Mouse (Mus musculus) intestine, embryonic 16.5 days (tissue): ENCODE data around the gene Fetub. TPM values are rescaled to one million over a fixed set of nuclear protein-coding genes. Genes with fewer than 3 reads are reported as not detected.

ENCODE experiments used
- ATAC-seq: fragments of 200-750 bp; cut with Nextera tagmentation; 2 replicates; pipeline ENCODE4 v1.8.0; 2017; ENCODE audit warnings: moderate TSS enrichment, moderate library complexity
- H3K27ac ChIP-seq: fragments of 300-500 bp; sonication (generic); 2 replicates; pipeline ENCODE4 v1.5.1; 2014; ENCODE audit warnings: mild to moderate bottlenecking, low read length
- H3K27me3 ChIP-seq: fragments of 300-500 bp; sonication (generic); replicated peaks from 2 replicates; pipeline ENCODE4 v1.6.1; 2014; ENCODE audit warnings: low read length, control low read depth, mixed read lengths; ENCODE audit not compliant: control insufficient read depth, insufficient read depth
- H3K36me3 ChIP-seq: fragments of 300-500 bp; sonication (generic); 2 replicates; pipeline ENCODE4 v1.6.1; 2014; ENCODE audit warnings: low read length, control low read depth; ENCODE audit not compliant: control insufficient read depth, insufficient read depth
- H3K4me1 ChIP-seq: fragments of 300-500 bp; sonication (generic); 2 replicates; pipeline ENCODE4 v1.6.1; 2014; ENCODE audit warnings: low read length, control low read depth, mixed read lengths; ENCODE audit not compliant: control insufficient read depth, insufficient read depth
- H3K4me2 ChIP-seq: fragments of 300-500 bp; sonication (generic); 2 replicates; pipeline ENCODE4 v1.6.1; 2014; ENCODE audit warnings: low read depth, low read length, control low read depth
- H3K4me3 ChIP-seq: fragments of 300-500 bp; sonication (generic); 2 replicates; pipeline ENCODE4 v1.5.1; 2014; ENCODE audit warnings: mild to moderate bottlenecking, low read length
- H3K9ac ChIP-seq: fragments of 300-500 bp; sonication (generic); 2 replicates; pipeline ENCODE4 v1.6.1; 2014; ENCODE audit warnings: low read depth, low read length
- H3K9me3 ChIP-seq: fragments of 300-500 bp; sonication (generic); 2 replicates; pipeline ENCODE4 v1.6.1; 2016; ENCODE audit warnings: low read length, control low read depth; ENCODE audit not compliant: control insufficient read depth
- WGBS: fragments of 180-500 bp; shearing (Covaris S2); extraction: QIAGEN DNeasy Blood & Tissue Kit; methylation state at CpG from one replicate; pipeline ENCODE4 v1.1.7; 2014; 5-methylcytosine and 5-hydroxymethylcytosine counted together
- polyA plus RNA-seq: library from polyadenylated mRNA; unstranded; fragments of >200 nt; fragmentation: Nextera tagmentation; extraction: Ambion mirVana; gene quantifications from 2 replicates; pipeline ENCODE4 v1.2.1, GENCODE M21; 2015

The Fetub gene
- polyA plus RNA-seq, 1 experiment from 2014 or later, result 0.49 TPM

GRCm38 (mm10) chr16:22883441-22883840 lies 34.7 kb upstream of the Fetub start:
- ATAC-seq, result no peak
- H3K4me2 ChIP-seq, result no peak overlapping the region
- WGBS, result 84% methylated on average over 5 of the region's 5 CpGs
- H3K36me3 ChIP-seq, result no peaks in the 10 kb centered on the region
- no peak overlapping the region for H3K9ac ChIP-seq
- H3K9me3 ChIP-seq, result no peaks in the 10 kb centered on the region
- no peaks in the 10 kb centered on the region for H3K27me3 ChIP-seq
- H3K4me3 ChIP-seq, result no peak overlapping the region
- no peaks in the 10 kb centered on the region for H3K4me1 ChIP-seq
- H3K27ac ChIP-seq, result no peak overlapping the region

DNA sequence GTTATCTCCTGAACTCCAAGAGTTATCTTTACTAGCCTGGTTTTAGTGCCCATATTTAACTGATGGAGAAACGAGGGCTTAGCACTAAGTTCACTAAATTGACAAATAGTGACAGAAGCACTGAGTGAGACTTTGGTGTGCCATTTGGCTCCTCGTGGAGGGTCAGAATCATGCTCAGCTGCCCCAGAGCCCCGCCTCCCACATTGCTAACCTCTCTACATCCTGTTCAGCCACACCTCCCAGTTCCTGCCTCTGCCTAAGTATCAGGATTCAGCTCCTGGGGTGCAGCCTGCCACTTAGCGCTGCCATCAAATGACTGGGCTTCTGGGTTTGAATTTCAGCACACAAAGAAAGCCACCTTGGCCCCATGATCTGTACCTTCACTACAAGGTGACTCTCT lies 32.8 kb upstream of the Fetub start:
- no peak for ATAC-seq
- H3K4me1 ChIP-seq, result no peaks in the 10 kb centered on the region
- no peaks in the 10 kb centered on the region for H3K27me3 ChIP-seq
- H3K4me2 ChIP-seq, result no peak overlapping the region
- no peak overlapping the region for H3K4me3 ChIP-seq
- H3K36me3 ChIP-seq, result no peaks in the 10 kb centered on the region
- H3K9me3 ChIP-seq, result no peaks in the 10 kb centered on the region
- H3K27ac ChIP-seq, result no peak overlapping the region
- H3K9ac ChIP-seq, result no peak overlapping the region
- 34% methylated on average over 4 of the region's 4 CpGs for WGBS

GRCm38 (mm10) chr16:22886726-22887125 lies 31.4 kb upstream of the Fetub start:
- Histone ChIP-seq H3K36me3 (no peaks in the 10 kb centered on the region), H3K4me1 (no peaks in the 10 kb centered on the region), H3K4me3 (no peak overlapping the region), H3K9ac (no peak overlapping the region), H3K27me3 (no peaks in the 10 kb centered on the region), H3K9me3 (no peaks in the 10 kb centered on the region), H3K4me2 (no peak overlapping the region), H3K27ac (no peak overlapping the region)
- 73% methylated on average over 3 of the region's 3 CpGs for WGBS
- ATAC-seq, result no peak

DNA sequence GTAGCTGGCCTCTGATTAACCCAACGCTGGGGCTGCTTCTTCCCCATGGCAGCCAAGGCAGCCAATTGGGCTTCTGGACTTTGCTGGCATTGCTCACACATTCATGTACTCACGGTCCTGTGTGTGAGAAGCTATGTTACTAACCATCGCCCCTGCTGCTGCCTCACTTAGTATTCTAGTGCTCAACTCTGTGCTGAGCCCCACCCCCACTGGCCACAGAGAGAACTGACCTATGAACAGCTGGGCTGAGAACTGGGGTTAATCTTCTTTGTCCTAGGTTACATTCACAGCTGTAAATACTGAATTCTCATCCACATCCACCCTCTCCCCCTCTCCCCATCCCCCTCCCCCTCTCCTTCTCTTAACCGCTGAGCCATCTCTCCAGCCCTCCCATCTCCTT lies 29.3 kb upstream of the Fetub start:
- H3K27ac ChIP-seq, result no peak overlapping the region
- no peaks in the 10 kb centered on the region for H3K9me3 ChIP-seq
- no peaks in the 10 kb centered on the region for H3K36me3 ChIP-seq
- no peaks in the 10 kb centered on the region for H3K4me1 ChIP-seq
- ATAC-seq, result no peak
- no peak overlapping the region for H3K9ac ChIP-seq
- no peak overlapping the region for H3K4me2 ChIP-seq
- H3K27me3 ChIP-seq, result no peaks in the 10 kb centered on the region
- H3K4me3 ChIP-seq, result no peak overlapping the region
- WGBS, result 71% methylated on average over 4 of the region's 4 CpGs

GRCm38 (mm10) chr16:22889716-22890115 lies 28.4 kb upstream of the Fetub start:
- no peak overlapping the region for H3K4me3 ChIP-seq
- H3K4me1 ChIP-seq, result no peaks in the 10 kb centered on the region
- no peak overlapping the region for H3K9ac ChIP-seq
- H3K27ac ChIP-seq, result no peak overlapping the region
- no peaks in the 10 kb centered on the region for H3K9me3 ChIP-seq
- no peak for ATAC-seq
- H3K27me3 ChIP-seq, result no peaks in the 10 kb centered on the region
- H3K4me2 ChIP-seq, result no peak overlapping the region
- 85% methylated on average over 8 of the region's 8 CpGs for WGBS
- no peaks in the 10 kb centered on the region for H3K36me3 ChIP-seq

DNA sequence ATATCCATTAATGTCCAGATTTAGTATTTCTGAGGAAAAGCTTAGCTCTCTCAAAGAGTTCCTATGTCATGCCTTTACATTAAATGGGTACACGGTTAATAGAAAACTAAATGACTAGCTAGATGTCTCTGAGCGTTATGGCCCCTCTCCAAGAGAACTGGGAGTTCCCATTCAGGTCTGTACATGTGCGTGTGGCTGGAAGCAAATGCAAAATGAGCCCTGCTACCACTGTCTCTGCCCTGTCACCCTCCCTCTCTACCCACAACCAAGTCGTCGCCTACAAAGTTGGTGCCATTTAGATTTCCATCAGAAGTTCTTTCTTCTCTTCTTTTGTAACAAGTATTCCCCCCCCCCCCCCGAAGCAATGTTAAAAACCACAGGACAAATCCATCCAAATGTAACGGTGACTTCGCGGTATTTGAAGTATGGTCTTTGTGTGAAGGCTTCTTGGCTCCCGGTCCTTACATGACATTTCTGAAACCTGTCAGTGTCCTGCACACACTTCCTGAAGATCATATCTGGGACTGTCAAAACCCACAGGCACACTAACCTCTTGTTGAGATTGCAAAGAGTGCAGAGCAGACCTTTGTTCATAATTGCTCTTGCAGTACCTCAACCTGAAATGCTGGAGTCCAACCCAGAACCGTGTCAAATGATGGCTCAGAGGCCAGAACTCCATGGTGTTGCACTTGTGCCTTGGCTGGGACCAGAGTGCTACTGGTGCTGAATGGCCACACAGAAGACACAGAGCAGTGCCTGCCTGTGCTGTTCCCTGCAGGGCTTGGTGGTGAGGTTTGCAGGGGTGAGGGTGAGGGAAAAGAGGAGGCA lies 27.2 kb upstream of the Fetub start, which contains the start of gene Ahsg:
Ahsg (plus strand) TSS at position 595 of the 828 bp plus-strand sequence.
- WGBS, result 82% methylated on average over 11 of the region's 11 CpGs
- Histone ChIP-seq H3K9ac (no peak within 1 kb of the TSS), H3K36me3 (no peaks in the 10 kb centered on the region), H3K4me3 (no peak within 1 kb of the TSS), H3K4me1 (no peaks in the 10 kb centered on the region), H3K27ac (no peak within 1 kb of the TSS), H3K4me2 (no peak within 1 kb of the TSS), H3K9me3 (no peaks in the 10 kb centered on the region), H3K27me3 (no peaks in the 10 kb centered on the region)
- ATAC-seq, result no peak

GRCm38 (mm10) chr16:22891733-22892154 lies 26.4 kb upstream of the Fetub start:
- 84% methylated on average over 8 of the region's 8 CpGs for WGBS
- H3K9me3 ChIP-seq, result no peaks in the 10 kb centered on the region
- H3K4me2 ChIP-seq, result no peak overlapping the region
- H3K27me3 ChIP-seq, result no peaks in the 10 kb centered on the region
- ATAC-seq, result no peak
- no peaks in the 10 kb centered on the region for H3K36me3 ChIP-seq
- no peaks in the 10 kb centered on the region for H3K4me1 ChIP-seq
- no peak overlapping the region for H3K9ac ChIP-seq
- H3K27ac ChIP-seq, result no peak overlapping the region
- no peak overlapping the region for H3K4me3 ChIP-seq

DNA sequence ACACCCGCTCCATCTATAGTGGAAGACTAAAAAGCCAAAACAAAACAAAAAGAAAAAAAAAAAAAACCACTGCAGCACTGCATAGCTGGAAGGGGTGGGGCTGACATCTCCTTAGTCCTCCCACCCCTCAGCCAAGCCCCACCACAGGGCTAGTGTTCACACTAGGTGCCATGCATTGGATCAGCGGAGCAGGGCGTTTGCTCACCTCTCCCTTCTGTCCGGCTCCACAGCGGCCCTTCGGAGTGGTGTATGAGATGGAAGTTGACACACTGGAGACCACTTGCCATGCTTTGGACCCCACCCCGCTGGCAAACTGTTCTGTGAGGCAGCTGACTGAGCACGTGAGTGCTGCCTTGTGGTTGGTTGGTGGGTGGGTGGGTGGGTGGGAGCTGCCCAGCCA lies 24.0 kb upstream of the Fetub start:
- no peaks in the 10 kb centered on the region for H3K4me1 ChIP-seq
- no peaks in the 10 kb centered on the region for H3K36me3 ChIP-seq
- WGBS, result 73% methylated on average over 8 of the region's 8 CpGs
- H3K9ac ChIP-seq, result no peak overlapping the region
- no peaks in the 10 kb centered on the region for H3K9me3 ChIP-seq
- H3K27ac ChIP-seq, result no peak overlapping the region
- no peaks in the 10 kb centered on the region for H3K27me3 ChIP-seq
- no peak for ATAC-seq
- no peak overlapping the region for H3K4me3 ChIP-seq
- no peak overlapping the region for H3K4me2 ChIP-seq

- Histone ChIP-seq H3K4me2 (no peak overlapping the region), H3K36me3 (no peaks in the 10 kb centered on the region), H3K9ac (no peak overlapping the region), H3K9me3 (no peaks in the 10 kb centered on the region), H3K4me1 (no peaks in the 10 kb centered on the region), H3K27ac (no peak overlapping the region), H3K27me3 (no peaks in the 10 kb centered on the region), H3K4me3 (no peak overlapping the region)
- ATAC-seq, result no peak
- WGBS, result 71% methylated on average over 2 of the region's 2 CpGs
Observed at GRCm38 (mm10) chr16:22896618-22897017, 21.5 kb upstream of the Fetub start.

DNA sequence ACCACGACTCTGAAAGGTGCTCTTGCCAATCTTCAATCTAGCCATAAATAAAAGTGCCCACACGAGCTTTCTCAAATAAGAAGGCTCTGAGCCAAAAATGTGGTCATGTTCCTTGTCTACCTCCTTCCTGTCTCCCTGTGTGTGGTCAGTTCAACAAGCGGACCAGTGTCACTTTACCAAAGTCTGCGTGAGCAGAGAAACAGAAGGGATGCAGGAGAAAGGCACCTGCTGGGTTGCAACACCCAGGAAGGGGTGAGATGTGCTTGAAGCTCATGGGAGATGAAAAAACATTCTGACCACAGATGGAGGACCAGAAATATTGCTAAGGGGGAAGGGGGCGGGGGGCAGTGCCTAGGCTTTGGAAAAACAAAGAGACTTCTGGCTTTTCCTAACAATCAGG lies 18.8 kb upstream of the Fetub start:
- Histone ChIP-seq H3K36me3 (no peaks in the 10 kb centered on the region), H3K4me2 (no peak overlapping the region), H3K4me3 (no peak overlapping the region), H3K9ac (no peak overlapping the region), H3K4me1 (no peaks in the 10 kb centered on the region), H3K27ac (no peak overlapping the region), H3K27me3 (no peaks in the 10 kb centered on the region), H3K9me3 (no peaks in the 10 kb centered on the region)
- 64% methylated on average over 5 of the region's 5 CpGs for WGBS
- ATAC-seq, result no peak
